Mouse (Mus musculus) embryonic fibroblast, embryonic 13.5 days (primary cell): ENCODE data around the gene Cdcp2. TPM values are rescaled to one million over a fixed set of nuclear protein-coding genes. Genes with fewer than 3 reads are reported as not detected.

Experiments
- H3K27ac ChIP-seq: 2 replicates; pipeline ENCODE4 v1.5.1; 2012; ENCODE audit warnings: low read length, control low read depth, inconsistent platforms; ENCODE audit not compliant: insufficient read depth
- H3K4me1 ChIP-seq: 2 replicates; pipeline ENCODE4 v1.6.1; 2011; ENCODE audit warnings: low read length; ENCODE audit not compliant: control insufficient read depth, insufficient read depth
- H3K4me3 ChIP-seq: 2 replicates; pipeline ENCODE4 v1.5.1; 2011; ENCODE audit warnings: mild to moderate bottlenecking, control low read depth, low read length; ENCODE audit not compliant: insufficient read depth
- CTCF ChIP-seq: IDR thresholded peaks from 2 replicates; pipeline ENCODE4 v1.5.1; 2011; ENCODE audit warnings: mild to moderate bottlenecking, control low read depth, low read length, moderate library complexity, borderline replicate concordance; ENCODE audit not compliant: insufficient read depth
- POLR2A ChIP-seq: IDR thresholded peaks from 2 replicates; pipeline ENCODE4 v1.6.1; 2011; ENCODE audit warnings: low read depth, mild to moderate bottlenecking, control low read depth, low read length, moderate library complexity
- polyA plus RNA-seq: library from polyadenylated mRNA; stranded (reverse); fragments of >200 nt; gene quantifications from 2 replicates; pipeline ENCODE4 v1.2.4, GENCODE M21; 2011; ENCODE audit warnings: low read depth; ENCODE audit not compliant: missing spikeins, insufficient read length

Gene Cdcp2
- not detected in 2 replicates for polyA plus RNA-seq

DNA sequence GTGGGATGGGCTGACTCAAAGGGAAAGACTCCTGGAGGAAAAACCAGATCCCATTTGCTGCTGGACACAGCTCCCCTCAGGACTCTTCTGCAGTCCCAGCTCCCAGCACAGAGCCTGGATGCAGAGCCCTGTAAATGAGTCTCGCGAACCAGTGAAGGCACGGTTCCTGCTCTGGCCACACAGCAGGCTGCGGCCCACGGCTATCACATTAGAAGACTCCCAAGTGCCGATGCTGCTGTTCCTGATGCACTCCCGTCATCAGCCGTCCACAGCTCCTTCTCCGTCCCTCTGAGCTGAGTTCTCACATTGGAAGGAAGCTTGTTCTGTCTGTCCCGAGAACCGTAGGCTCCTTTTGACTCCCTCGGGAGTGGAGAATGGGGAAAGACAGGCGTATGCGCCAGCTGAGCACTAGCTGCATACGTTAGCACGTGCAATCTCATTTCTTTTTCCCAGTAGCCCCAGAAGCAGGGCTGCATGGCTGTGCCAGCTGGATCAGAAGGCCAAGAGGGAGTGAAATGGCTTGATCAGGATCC is at the start of gene Cdcp2:
TSS of gene Cdcp2 (plus strand) at position 51 of the 533 bp plus-strand sequence.
- Histone ChIP-seq H3K27ac (no peak within 1 kb of the TSS), H3K4me1 (no peaks in the 10 kb centered on the region), H3K4me3 (no peak within 1 kb of the TSS)
- TF ChIP-seq POLR2A (no peak), CTCF (no peak)

DNA sequence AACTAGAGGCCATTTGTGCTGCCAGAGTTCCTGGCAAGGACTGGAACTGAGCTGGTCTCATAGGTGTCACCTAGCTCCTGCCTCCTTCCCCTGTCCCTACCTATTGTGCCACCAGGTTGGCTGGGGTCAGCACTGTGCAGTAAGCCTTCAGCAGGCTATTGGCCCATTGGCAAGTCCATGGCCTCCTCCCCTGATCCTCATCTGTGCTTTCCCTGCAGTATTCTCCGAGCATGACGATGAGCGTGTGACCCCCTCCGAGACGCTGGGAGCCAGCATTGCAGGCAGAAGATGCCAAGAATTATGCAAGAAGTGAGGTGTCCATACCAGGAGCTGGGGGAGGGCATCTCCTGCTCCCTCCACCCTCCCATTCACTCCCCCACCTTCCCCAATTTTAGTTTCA is 48.9 kb upstream of the Cdcp2 start:
- Histone ChIP-seq H3K4me1 (no peaks in the 10 kb centered on the region), H3K4me3 (no peak overlapping the region), H3K27ac (no peak overlapping the region)
- TF ChIP-seq CTCF (no peak), POLR2A (no peak)

DNA sequence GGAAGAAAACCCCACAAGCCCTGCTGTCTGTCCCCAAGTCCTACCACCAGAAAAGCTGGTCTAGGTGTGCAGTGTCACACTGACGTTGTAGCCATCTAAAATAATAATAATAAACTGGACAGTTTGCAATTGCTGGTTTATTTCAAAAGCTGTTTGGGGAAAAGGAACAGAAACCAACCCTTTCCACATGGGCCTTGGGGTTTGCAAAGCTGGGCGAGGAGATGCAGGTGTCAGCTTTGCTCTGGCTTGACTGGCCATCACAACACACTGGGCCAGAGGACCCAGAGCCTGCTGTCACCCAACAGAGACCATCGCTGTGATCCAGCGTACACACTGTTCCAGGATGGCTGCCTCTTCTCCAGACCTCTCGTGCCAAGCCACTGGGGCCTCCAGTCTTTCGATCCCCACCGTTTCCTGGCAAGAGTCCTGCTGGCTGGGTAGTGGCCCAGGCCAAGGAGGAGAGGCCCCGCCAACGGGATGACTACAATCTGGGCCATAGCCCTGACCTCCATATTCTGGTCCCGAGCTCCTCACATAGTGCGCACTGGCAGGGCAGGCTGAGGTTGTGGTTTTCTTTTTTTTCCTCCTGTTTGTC is 48.0 kb upstream of the Cdcp2 start:
- TF ChIP-seq CTCF = no peak
- no peak for TF ChIP-seq POLR2A
- H3K27ac ChIP-seq = no peak overlapping the region
- H3K4me1 ChIP-seq = no peaks in the 10 kb centered on the region
- H3K4me3 ChIP-seq = no peak overlapping the region

DNA sequence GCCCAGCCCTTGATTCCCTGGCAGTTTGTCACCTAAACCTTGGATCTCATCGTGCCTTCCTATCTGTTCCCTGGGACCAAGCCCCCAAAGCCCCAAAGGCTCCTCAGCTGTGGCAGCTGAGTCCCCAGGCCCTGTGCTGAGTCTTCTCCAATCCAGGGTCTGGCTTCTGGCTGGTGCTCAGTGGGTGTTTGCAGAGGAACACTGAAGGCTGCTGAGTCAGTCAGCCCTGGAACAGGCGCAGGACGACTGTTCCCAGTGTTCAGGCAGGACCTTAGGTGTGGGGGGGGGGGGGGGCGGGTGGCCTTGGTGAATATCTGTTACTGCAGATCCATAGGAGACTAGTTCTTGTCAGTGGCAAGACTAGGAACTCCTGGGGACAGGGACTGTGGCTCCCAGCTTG is 44.8 kb upstream of the Cdcp2 start:
- Histone ChIP-seq H3K4me1 (no peaks in the 10 kb centered on the region), H3K4me3 (no peak overlapping the region), H3K27ac (no peak overlapping the region)
- TF ChIP-seq POLR2A = no peak
- TF ChIP-seq CTCF = no peak

DNA sequence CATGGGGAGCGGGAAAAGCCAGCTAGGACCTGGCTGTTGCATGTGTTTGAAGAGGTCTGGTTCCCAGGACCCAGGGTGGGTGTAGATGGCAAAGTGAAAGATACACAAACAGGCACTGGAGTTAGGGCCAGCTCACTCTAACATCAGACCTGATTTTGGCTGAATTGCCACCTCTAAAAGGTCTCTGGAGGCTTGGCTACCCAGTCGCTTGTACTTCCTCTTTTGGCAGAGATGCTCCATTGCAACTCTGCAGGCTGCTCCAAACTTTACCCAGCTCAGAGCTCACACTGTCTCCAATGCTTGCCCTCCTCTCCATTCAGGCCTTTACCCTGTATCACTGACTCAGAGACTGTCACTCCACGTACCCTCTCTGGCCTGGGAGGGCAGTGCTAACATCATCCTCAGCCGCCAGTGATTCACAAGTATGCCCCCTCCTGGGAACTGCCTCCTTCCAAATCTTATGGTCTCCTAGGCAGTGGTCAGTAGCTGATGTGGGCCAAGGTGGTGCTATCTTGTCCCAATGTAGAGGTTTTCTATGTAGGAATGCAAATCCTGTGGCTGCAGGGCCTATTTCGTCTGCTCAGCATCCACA is 43.6 kb upstream of the Cdcp2 start:
- H3K27ac ChIP-seq = no peak overlapping the region
- no peaks in the 10 kb centered on the region for H3K4me1 ChIP-seq
- no peak overlapping the region for H3K4me3 ChIP-seq
- TF ChIP-seq CTCF (no peak), POLR2A (no peak)

DNA sequence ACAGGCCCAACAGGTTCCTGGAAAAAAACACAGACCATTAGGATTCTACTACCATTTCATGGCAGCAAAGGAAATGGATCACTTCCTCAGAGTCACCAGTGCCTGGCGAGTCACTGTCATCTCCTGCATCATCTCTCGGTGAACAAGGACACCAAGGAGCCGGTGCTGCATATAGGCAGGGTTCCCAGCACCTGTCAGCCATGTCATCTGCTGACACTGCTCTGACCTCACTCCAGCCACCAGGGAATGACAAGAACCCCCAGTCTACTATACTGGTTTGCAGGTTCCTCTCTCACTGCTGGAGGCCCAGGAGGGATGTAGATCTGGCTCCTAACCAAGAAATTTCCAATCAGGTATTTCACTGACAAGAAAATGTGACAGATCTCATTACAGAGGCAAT is 40.6 kb upstream of the Cdcp2 start:
- Histone ChIP-seq H3K27ac (no peak overlapping the region), H3K4me1 (no peaks in the 10 kb centered on the region), H3K4me3 (no peak overlapping the region)
- TF ChIP-seq CTCF (no peak), POLR2A (no peak)

DNA sequence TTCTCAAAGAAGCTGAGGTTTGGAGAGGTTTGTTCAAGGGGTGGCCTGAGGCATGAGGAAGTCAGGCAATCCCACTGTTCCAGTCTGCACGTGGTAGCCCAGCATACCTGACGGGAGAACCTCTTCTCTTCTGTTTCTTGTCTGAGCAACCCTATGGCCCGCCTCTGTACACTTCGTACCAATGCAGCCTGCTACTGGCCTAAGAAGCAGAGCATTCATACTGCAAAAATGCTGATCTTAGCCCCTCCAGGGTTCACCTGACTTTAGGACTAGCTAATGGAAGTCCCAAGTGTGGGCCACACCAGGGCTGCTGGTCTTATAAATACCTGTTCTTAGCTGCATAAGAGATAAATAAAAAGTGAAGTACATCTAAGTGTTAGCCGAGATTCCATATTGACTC is 38.3 kb upstream of the Cdcp2 start:
- TF ChIP-seq CTCF (no peak), POLR2A (no peak)

DNA sequence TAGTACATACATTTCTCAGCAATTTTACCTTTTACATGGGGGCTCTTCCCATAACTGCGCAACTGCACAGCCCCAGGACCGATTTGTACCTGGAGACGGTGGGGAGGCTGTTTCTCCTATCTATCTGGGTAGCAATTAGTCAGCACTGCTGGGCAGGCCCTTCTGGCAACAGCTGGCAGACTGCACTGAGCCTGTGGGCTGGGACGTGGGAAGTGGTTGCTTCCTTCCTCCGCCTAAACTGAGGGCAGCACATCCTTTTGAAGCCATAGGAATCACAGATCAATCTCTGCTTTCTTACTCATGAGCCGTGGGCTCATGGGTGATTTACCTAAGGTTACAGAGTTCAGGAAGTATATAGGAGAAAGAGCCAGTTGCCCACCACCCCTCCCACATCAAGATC is 37.9 kb upstream of the Cdcp2 start:
- TF ChIP-seq POLR2A = no peak
- TF ChIP-seq CTCF = no peak
- H3K27ac ChIP-seq = no peak overlapping the region
- no peaks in the 10 kb centered on the region for H3K4me1 ChIP-seq
- no peak overlapping the region for H3K4me3 ChIP-seq

More for the DNA sequence above, 38.3 kb upstream of the Cdcp2 start:
- no peaks in the 10 kb centered on the region for H3K4me1 ChIP-seq
- H3K4me3 ChIP-seq = no peak overlapping the region
- no peak overlapping the region for H3K27ac ChIP-seq

DNA sequence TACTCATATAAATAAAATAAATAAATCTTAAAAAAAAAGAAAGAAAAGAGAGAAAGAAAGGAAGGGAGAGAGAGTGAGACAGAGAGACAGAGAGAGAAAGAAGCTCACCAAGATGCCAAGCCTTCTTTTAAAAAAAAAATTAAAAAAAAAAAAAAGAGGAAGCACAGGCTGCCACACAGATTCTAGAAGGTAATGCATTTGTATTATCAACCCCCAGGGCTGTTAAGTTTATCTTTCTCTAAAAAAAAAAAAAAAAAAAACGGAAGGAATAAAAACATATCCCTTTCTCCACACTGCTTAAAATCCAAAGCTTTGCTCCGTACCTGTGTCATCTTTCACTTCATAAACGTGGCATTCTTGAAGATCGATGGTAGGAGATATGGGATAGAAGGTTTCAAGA is 35.1 kb upstream of the Cdcp2 start:
- TF ChIP-seq CTCF (no peak), POLR2A (no peak)
- H3K27ac ChIP-seq = no peak overlapping the region

DNA sequence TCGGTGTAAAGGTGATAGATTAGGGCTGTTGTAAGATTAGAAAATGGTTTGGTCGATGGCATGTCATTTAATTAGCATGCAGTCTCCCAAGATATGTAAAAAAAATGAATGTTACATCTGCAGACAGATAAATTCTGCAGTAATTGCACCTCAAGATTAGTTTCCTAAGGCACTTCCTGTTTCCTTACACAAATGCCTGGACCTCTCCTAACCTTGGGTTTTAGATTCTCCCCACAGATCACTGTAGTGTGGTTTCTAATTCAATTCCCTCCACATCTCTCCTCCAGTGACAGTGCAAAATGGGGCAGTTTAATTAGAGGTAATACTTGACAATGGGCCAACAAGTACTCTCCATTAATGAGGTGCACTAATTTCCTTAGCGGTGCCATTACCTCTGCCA is 33.5 kb upstream of the Cdcp2 start:
- Histone ChIP-seq H3K4me3 (no peak overlapping the region), H3K4me1 (0 out of 2 replicates have a peak, but pooled peaks cover 2% of the 10 kb centered on the region), H3K27ac (no peak overlapping the region)
- TF ChIP-seq CTCF = no peak
- TF ChIP-seq POLR2A = no peak

More for the DNA sequence above, 35.1 kb upstream of the Cdcp2 start:
- 0 out of 2 replicates have a peak, but pooled peaks cover 2% of the 10 kb centered on the region for H3K4me1 ChIP-seq
- H3K4me3 ChIP-seq = no peak overlapping the region
